Mouse (Mus musculus): ENCODE measurements around the gene Cst9. TPM values are rescaled to one million over a fixed set of nuclear protein-coding genes. Genes with fewer than 3 reads are reported as not detected.

Gene Cst9
- polyA plus RNA-seq, 1 experiment from 2014 or later: not detected

Other genes starting within 250 kb of the Cst9 start
- 48.1 and 54.6 TPM in 2 replicates for gene Nxt1, start 162.5 kb upstream of the Cst9 start, polyA plus RNA-seq (2014; fragmentation: Nextera tagmentation; extraction: Ambion mirVana)
- gene Gzf1, start 154.1 kb upstream of the Cst9 start, polyA plus RNA-seq (2014; fragmentation: Nextera tagmentation; extraction: Ambion mirVana): 12.5 and 16.7 TPM in 2 replicates
- 59.9 and 78.1 TPM in 2 replicates for gene Napb, start 102.7 kb upstream of the Cst9 start, polyA plus RNA-seq (2014; fragmentation: Nextera tagmentation; extraction: Ambion mirVana)
- not detected in 2 replicates for gene Cstl1, start 84.8 kb upstream of the Cst9 start, polyA plus RNA-seq (2014; fragmentation: Nextera tagmentation; extraction: Ambion mirVana)
- gene Cst11, start 63.6 kb upstream of the Cst9 start, polyA plus RNA-seq (2014; fragmentation: Nextera tagmentation; extraction: Ambion mirVana): not detected in 2 replicates
- gene 8030411F24Rik, start 53.1 kb upstream of the Cst9 start, polyA plus RNA-seq (2014; fragmentation: Nextera tagmentation; extraction: Ambion mirVana): not detected in 2 replicates
- gene Cst12, start 45.8 kb upstream of the Cst9 start, polyA plus RNA-seq (2014; fragmentation: Nextera tagmentation; extraction: Ambion mirVana): not detected in 2 replicates
- not detected in 2 replicates for gene Cst8, start 36.4 kb upstream of the Cst9 start, polyA plus RNA-seq (2014; fragmentation: Nextera tagmentation; extraction: Ambion mirVana)
- gene Cst13, start 15.1 kb upstream of the Cst9 start, polyA plus RNA-seq (2014; fragmentation: Nextera tagmentation; extraction: Ambion mirVana): not detected in 2 replicates
- not detected in 2 replicates for gene 9230104L09Rik, start 29.9 kb downstream of the Cst9 start, polyA plus RNA-seq (2014; fragmentation: Nextera tagmentation; extraction: Ambion mirVana)
- 525 and 594 TPM in 2 replicates for gene Cst3, start 40.5 kb downstream of the Cst9 start, polyA plus RNA-seq (2014; fragmentation: Nextera tagmentation; extraction: Ambion mirVana)
- gene Gm1330, start 168.1 kb downstream of the Cst9 start, polyA plus RNA-seq (2014; fragmentation: Nextera tagmentation; extraction: Ambion mirVana): not detected in 2 replicates
- not detected in 2 replicates for gene Gm10750, start 182.1 kb downstream of the Cst9 start, polyA plus RNA-seq (2014; fragmentation: Nextera tagmentation; extraction: Ambion mirVana)